Mouse (Mus musculus) lung, embryonic 14.5 days (tissue): ENCODE results near the gene Gdpd4. TPM values are rescaled to one million over a fixed set of nuclear protein-coding genes. Genes with fewer than 3 reads are reported as not detected.
A peak's percentile ranks its signal among the peaks of the same experiment; 100 is the strongest.

Source experiments
- ATAC-seq: fragments of 200-750 bp; cut with Nextera tagmentation; 2 replicates; pipeline ENCODE4 v1.8.0; 2017; ENCODE audit warnings: mild to moderate bottlenecking, moderate TSS enrichment, moderate library complexity; ENCODE audit not compliant: insufficient read depth
- DNase-seq: peaks from one replicate; pipeline ENCODE4 v3.0.0-alpha.2; 2015
- H3K27ac ChIP-seq: fragments of 300-500 bp; sonication (generic); 2 replicates; pipeline ENCODE4 v1.5.1; 2014; ENCODE audit warnings: low read depth, mild to moderate bottlenecking, moderate library complexity
- H3K27me3 ChIP-seq: fragments of 300-500 bp; sonication (generic); 2 replicates; pipeline ENCODE4 v1.6.1; 2014; ENCODE audit warnings: low read length, control low read depth; ENCODE audit not compliant: insufficient read depth
- H3K36me3 ChIP-seq: fragments of 300-500 bp; sonication (generic); 2 replicates; pipeline ENCODE4 v1.6.1; 2014; ENCODE audit warnings: control low read depth; ENCODE audit not compliant: insufficient read depth
- H3K4me1 ChIP-seq: fragments of 300-500 bp; sonication (generic); 2 replicates; pipeline ENCODE4 v1.6.1; 2014; ENCODE audit warnings: antibody characterized with exemption, control low read depth; ENCODE audit not compliant: insufficient read depth
- H3K4me2 ChIP-seq: fragments of 300-500 bp; sonication (generic); 2 replicates; pipeline ENCODE4 v1.6.1; 2014; ENCODE audit warnings: mild to moderate bottlenecking
- H3K4me3 ChIP-seq: fragments of 300-500 bp; sonication (generic); 2 replicates; pipeline ENCODE4 v1.5.1; 2014; ENCODE audit warnings: low read depth, low read length
- H3K9ac ChIP-seq: fragments of 300-500 bp; sonication (generic); 2 replicates; pipeline ENCODE4 v1.6.1; 2014
- H3K9me3 ChIP-seq: fragments of 300-500 bp; sonication (generic); 2 replicates; pipeline ENCODE4 v1.6.1; 2016; ENCODE audit warnings: low read depth, low read length, control low read depth
- CTCF ChIP-seq: IDR thresholded peaks from 2 replicates; pipeline ENCODE4 v1.5.1; 2016; ENCODE audit warnings: antibody characterized with exemption, low read depth
- WGBS: fragments of 180-500 bp; shearing (Covaris S2); extraction: QIAGEN DNeasy Blood & Tissue Kit; methylation state at CpG from one replicate; pipeline ENCODE4 v1.1.7; 2014; 5-methylcytosine and 5-hydroxymethylcytosine counted together
- polyA plus RNA-seq: library from polyadenylated mRNA; unstranded; fragments of >200 nt; fragmentation: Nextera tagmentation; extraction: Ambion mirVana; gene quantifications from 2 replicates; pipeline ENCODE4 v1.2.1, GENCODE M21; 2014

Gdpd4 gene
- polyA plus RNA-seq, 1 experiment from 2014 or later: not detected

DNA sequence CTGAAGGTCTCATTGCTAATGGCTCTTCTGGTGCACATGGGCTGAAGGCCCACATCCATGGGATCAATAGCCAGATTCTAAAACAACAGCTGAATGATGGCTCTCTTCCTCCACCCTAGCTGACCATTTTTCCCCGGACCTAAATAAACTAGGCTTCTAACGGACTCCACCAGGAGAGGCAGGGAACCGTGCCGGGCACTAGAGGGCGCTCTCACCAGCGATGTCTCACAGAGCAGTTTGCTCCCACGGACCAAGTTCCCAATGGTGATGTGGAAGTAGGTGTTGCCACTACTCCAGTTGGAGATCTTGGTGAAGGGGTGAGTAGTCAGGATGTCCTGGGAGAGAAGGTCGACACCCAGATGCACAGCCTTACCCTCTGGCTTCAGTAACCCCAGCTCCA lies 132.2 kb downstream of the Gdpd4 start:
- 0 out of 2 replicates have a peak, but pooled peaks cover 6% of the 10 kb centered on the region for H3K4me1 ChIP-seq

GRCm38 (mm10) chr7:98054461-98054860 lies 134.7 kb downstream of the Gdpd4 start:
- ATAC-seq (no peak), DNase-seq (no peak)
- Histone ChIP-seq H3K36me3 (0 out of 2 replicates have a peak, but pooled peaks cover 6% of the 10 kb centered on the region), H3K4me2 (no peak overlapping the region), H3K27me3 (no peaks in the 10 kb centered on the region), H3K4me1 (no peaks in the 10 kb centered on the region), H3K27ac (no peak overlapping the region), H3K9me3 (no peaks in the 10 kb centered on the region), H3K4me3 (no peak overlapping the region), H3K9ac (no peak overlapping the region)
- 82% methylated on average over 9 of the region's 9 CpGs for WGBS
- TF ChIP-seq CTCF: no peak

More for the DNA sequence above, 132.2 kb downstream of the Gdpd4 start:
- DNase-seq (peak; percentile 75), ATAC-seq (no peak)
- H3K4me3 ChIP-seq: no peak overlapping the region
- no peaks in the 10 kb centered on the region for H3K27me3 ChIP-seq
- WGBS: 19% methylated on average over 8 of the region's 8 CpGs
- TF ChIP-seq CTCF: peak; percentile 72
- no peak overlapping the region for H3K9ac ChIP-seq
- no peak overlapping the region for H3K27ac ChIP-seq
- 0 out of 2 replicates have a peak, but pooled peaks cover 6% of the 10 kb centered on the region for H3K36me3 ChIP-seq
- no peak overlapping the region for H3K4me2 ChIP-seq
- H3K9me3 ChIP-seq: no peaks in the 10 kb centered on the region

- H3K4me2 ChIP-seq: no peak overlapping the region
- ATAC-seq (no peak), DNase-seq (no peak)
- H3K4me1 ChIP-seq: no peaks in the 10 kb centered on the region
- 0 out of 2 replicates have a peak, but pooled peaks cover 6% of the 10 kb centered on the region for H3K36me3 ChIP-seq
- 89% methylated on average over 8 of the region's 8 CpGs for WGBS
- no peaks in the 10 kb centered on the region for H3K9me3 ChIP-seq
- H3K27me3 ChIP-seq: no peaks in the 10 kb centered on the region
- H3K27ac ChIP-seq: no peak overlapping the region
- H3K9ac ChIP-seq: no peak overlapping the region
- H3K4me3 ChIP-seq: no peak overlapping the region
- no peak for TF ChIP-seq CTCF
Measured at GRCm38 (mm10) chr7:98054942-98055341, 135.2 kb downstream of the Gdpd4 start.

DNA sequence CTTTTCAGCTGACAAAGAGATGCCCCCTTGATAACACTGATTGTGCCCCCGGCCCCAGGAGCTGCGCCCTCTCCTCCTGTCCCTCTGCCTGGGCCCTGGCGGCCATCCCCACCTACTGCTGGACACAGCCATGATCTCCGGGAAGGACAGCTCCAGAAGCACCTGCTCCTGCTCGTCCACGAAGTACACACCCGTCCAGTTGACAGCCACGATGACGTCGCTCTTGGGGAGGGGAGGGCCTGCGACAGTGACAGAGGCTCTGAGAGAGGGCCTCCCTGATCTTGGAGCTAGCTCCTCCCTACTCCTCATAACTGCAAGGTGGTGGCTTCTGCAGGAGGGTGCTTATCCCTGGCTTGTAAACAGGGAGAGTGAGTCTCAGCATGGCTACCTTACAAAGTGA lies 146.5 kb downstream of the Gdpd4 start:
- 71% methylated on average over 11 of the region's 11 CpGs for WGBS
- Histone ChIP-seq H3K4me1 (no peaks in the 10 kb centered on the region), H3K4me2 (no peak overlapping the region), H3K27me3 (no peaks in the 10 kb centered on the region), H3K9ac (no peak overlapping the region), H3K27ac (no peak overlapping the region), H3K9me3 (no peaks in the 10 kb centered on the region), H3K36me3 (no peaks in the 10 kb centered on the region), H3K4me3 (no peak overlapping the region)
- no peak for TF ChIP-seq CTCF
- DNase-seq (no peak), ATAC-seq (no peak)

- WGBS: 24% methylated on average over 5 of the region's 5 CpGs
- Histone ChIP-seq H3K4me2 (no peak overlapping the region), H3K4me1 (no peaks in the 10 kb centered on the region), H3K36me3 (no peaks in the 10 kb centered on the region), H3K27ac (no peak overlapping the region), H3K4me3 (no peak overlapping the region), H3K9ac (no peak overlapping the region), H3K9me3 (no peaks in the 10 kb centered on the region), H3K27me3 (no peaks in the 10 kb centered on the region)
- ATAC-seq (peak; percentile 53; the same call in 1 of the 2 replicates), DNase-seq (peak; percentile 94)
- peak; percentile 99 for TF ChIP-seq CTCF
Measured at GRCm38 (mm10) chr7:98071620-98072019, 151.9 kb downstream of the Gdpd4 start.

- H3K4me2 ChIP-seq: no peak overlapping the region
- no peaks in the 10 kb centered on the region for H3K9me3 ChIP-seq
- DNase-seq (no peak), ATAC-seq (no peak)
- 0 out of 2 replicates have a peak, but pooled peaks cover 1% of the 10 kb centered on the region for H3K4me1 ChIP-seq
- no peak overlapping the region for H3K27ac ChIP-seq
- no peak overlapping the region for H3K9ac ChIP-seq
- no peaks in the 10 kb centered on the region for H3K36me3 ChIP-seq
- no peak for TF ChIP-seq CTCF
- WGBS: 75% methylated on average over 11 of the region's 11 CpGs
- no peak overlapping the region for H3K4me3 ChIP-seq
- no peaks in the 10 kb centered on the region for H3K27me3 ChIP-seq
Measured at GRCm38 (mm10) chr7:98077453-98077852, 157.7 kb downstream of the Gdpd4 start.

DNA sequence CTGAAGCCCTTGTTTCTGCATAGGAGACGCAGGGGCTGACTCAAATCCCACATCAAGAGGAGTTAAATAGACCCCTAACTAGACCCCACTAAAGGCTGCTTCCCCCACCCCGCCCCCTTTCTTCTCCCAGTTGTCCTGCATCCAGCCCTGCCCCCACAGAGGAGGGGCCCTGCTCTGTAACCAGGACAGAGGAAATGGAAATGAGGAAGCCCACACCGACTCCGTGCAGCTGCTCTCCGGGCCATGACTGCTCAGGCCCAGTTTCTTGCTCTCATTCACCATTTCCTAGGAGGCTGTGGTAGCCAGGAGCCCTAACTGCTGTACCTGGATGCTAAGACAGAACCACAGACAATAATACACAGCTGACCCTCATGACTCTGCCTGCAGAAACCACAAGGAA lies 162.6 kb downstream of the Gdpd4 start:
- DNase-seq: peak; percentile 51
- 23% methylated on average over 5 of the region's 5 CpGs for WGBS
- no peak overlapping the region for H3K27ac ChIP-seq
- ATAC-seq: no peak
- H3K36me3 ChIP-seq: no peaks in the 10 kb centered on the region
- H3K4me1 ChIP-seq: peaks cover 14% of the 10 kb centered on the region; the same call in 1 of the 2 replicates
- H3K9me3 ChIP-seq: no peaks in the 10 kb centered on the region
- TF ChIP-seq CTCF: no peak
- no peak overlapping the region for H3K4me2 ChIP-seq
- no peak overlapping the region for H3K9ac ChIP-seq
- H3K4me3 ChIP-seq: no peak overlapping the region
- no peaks in the 10 kb centered on the region for H3K27me3 ChIP-seq
